Mouse (Mus musculus) MEL (cell line): ENCODE results near the gene Abca2. TPM values are rescaled to one million over a fixed set of nuclear protein-coding genes. Genes with fewer than 3 reads are reported as not detected.

Experiments
- DNase-seq: peaks from one replicate; pipeline ENCODE4 v3.0.0; 2011; ENCODE audit warnings: low read depth, low spot score
- H3K27ac ChIP-seq: 2 replicates; pipeline ENCODE4 v1.5.1; 2012; ENCODE audit warnings: low read depth, mild to moderate bottlenecking, control low read depth, low read length, moderate library complexity; ENCODE audit not compliant: control insufficient read depth
- H3K27me3 ChIP-seq, 2 experiments: fragments of 150-350 bp in 1 of 2; sonication (generic) in 1 of 2; 2 replicates each; pipeline ENCODE4 v1.6.1; 2012; ENCODE audit warnings: low read length in 2 of 2, mild to moderate bottlenecking in 2 of 2, improper control_type of control experiment in 1 of 2, moderate library complexity in 1 of 2; ENCODE audit not compliant: insufficient read depth in 2 of 2, control insufficient read depth in 1 of 2
- H3K36me3 ChIP-seq, 2 experiments: 2 replicates each; pipeline ENCODE4 v1.6.1; 2012 to 2014; ENCODE audit warnings: low read length in 2 of 2, improper control_type of control experiment in 1 of 2, inconsistent platforms in 1 of 2, mild to moderate bottlenecking in 1 of 2; ENCODE audit not compliant: insufficient read depth in 2 of 2, control insufficient read depth in 1 of 2
- H3K4me1 ChIP-seq, 2 experiments: fragments of 150-350 bp in 1 of 2; sonication (generic) in 1 of 2; 2 replicates each; pipeline ENCODE4 v1.6.1; 2012; ENCODE audit warnings: low read length in 2 of 2, improper control_type of control experiment in 1 of 2, mild to moderate bottlenecking in 1 of 2; ENCODE audit not compliant: insufficient read depth in 2 of 2, control insufficient read depth in 1 of 2
- H3K4me3 ChIP-seq, 2 experiments: fragments of 150-350 bp in 1 of 2; sonication (generic) in 1 of 2; 2 replicates each; pipeline ENCODE4 v1.5.1; 2012; ENCODE audit warnings: low read depth in 2 of 2, low read length in 2 of 2, mild to moderate bottlenecking in 2 of 2, moderate library complexity in 2 of 2, control low read depth in 1 of 2, improper control_type of control experiment in 1 of 2; ENCODE audit not compliant: control insufficient read depth in 1 of 2, insufficient read depth in 1 of 2
- H3K79me2 ChIP-seq: 2 replicates; pipeline ENCODE4 v1.6.1; 2012; ENCODE audit warnings: mild to moderate bottlenecking, low read length, moderate library complexity; ENCODE audit not compliant: control insufficient read depth, poor library complexity, insufficient read depth
- H3K9ac ChIP-seq: 2 replicates; pipeline ENCODE4 v1.6.1; 2012; ENCODE audit warnings: low read depth, mild to moderate bottlenecking, control low read depth, low read length, moderate library complexity; ENCODE audit not compliant: control insufficient read depth, poor library complexity, severe bottlenecking
- H3K9me3 ChIP-seq: fragments of 150-350 bp; sonication (generic); replicated peaks from 2 replicates; pipeline ENCODE4 v1.6.1; 2012; ENCODE audit warnings: mild to moderate bottlenecking, low read length, improper control_type of control experiment, moderate library complexity; ENCODE audit not compliant: insufficient read depth
- BHLHE40 ChIP-seq: IDR thresholded peaks from 2 replicates; pipeline ENCODE4 v1.6.1; 2012; ENCODE audit warnings: low read depth, mild to moderate bottlenecking, inconsistent platforms, low read length, improper control_type of control experiment, borderline replicate concordance
- CTCF ChIP-seq, 3 experiments: IDR thresholded peaks in 2 of 3; conservative IDR thresholded peaks in 1 of 3; 2 replicates each; pipeline ENCODE4 v1.5.1; 2011 to 2012; ENCODE audit warnings: low read length in 3 of 3, low read depth in 2 of 3, mild to moderate bottlenecking in 2 of 3, improper control_type of control experiment in 1 of 3, inconsistent platforms in 1 of 3, mixed read lengths in 1 of 3, moderate library complexity in 1 of 3; ENCODE audit not compliant: control insufficient read depth in 1 of 3, insufficient read depth in 1 of 3, poor library complexity in 1 of 3, severe bottlenecking in 1 of 3
- E2F4 ChIP-seq: IDR thresholded peaks from 2 replicates; pipeline ENCODE4 v1.6.1; 2011; ENCODE audit warnings: low read depth, low read length, improper control_type of control experiment, borderline replicate concordance
- EP300 ChIP-seq, 2 experiments: IDR thresholded peaks; 2 replicates each; pipeline ENCODE4 v1.6.1; 2011; ENCODE audit warnings: improper control_type of control experiment in 2 of 2, low read length in 2 of 2, low read depth in 1 of 2, mild to moderate bottlenecking in 1 of 2
- GABPA ChIP-seq: IDR thresholded peaks from 2 replicates; pipeline ENCODE4 v1.6.1; 2012; ENCODE audit warnings: low read depth, mild to moderate bottlenecking, inconsistent platforms, low read length, improper control_type of control experiment, moderate library complexity
- GATA1 ChIP-seq: IDR thresholded peaks from 2 replicates; pipeline ENCODE4 v1.6.1; 2011; ENCODE audit warnings: low read depth, low read length, improper control_type of control experiment
- KAT2A ChIP-seq: conservative IDR thresholded peaks from 2 replicates; pipeline ENCODE4 v1.6.1; 2012; ENCODE audit warnings: low read depth, low read length, improper control_type of control experiment, inconsistent platforms
- MYB ChIP-seq: IDR thresholded peaks from 2 replicates; pipeline ENCODE4 v1.6.1; 2011; ENCODE audit warnings: mild to moderate bottlenecking, low read depth, low read length, improper control_type of control experiment
- MYC ChIP-seq: IDR thresholded peaks from 2 replicates; pipeline ENCODE4 v1.6.1; 2011; ENCODE audit warnings: low read depth, mild to moderate bottlenecking, low read length, improper control_type of control experiment, moderate library complexity
- NRF1 ChIP-seq: IDR thresholded peaks from 2 replicates; pipeline ENCODE4 v1.6.1; 2014; ENCODE audit warnings: low read depth, mild to moderate bottlenecking, inconsistent platforms, low read length, improper control_type of control experiment, moderate library complexity; ENCODE audit not compliant: poor library complexity, insufficient read depth, severe bottlenecking
- POLR2A ChIP-seq, 2 experiments: IDR thresholded peaks; 2 replicates each; pipeline ENCODE4 v1.6.1; 2011 to 2012; ENCODE audit warnings: low read length in 2 of 2, mild to moderate bottlenecking in 2 of 2, control low read depth in 1 of 2, improper control_type of control experiment in 1 of 2, low read depth in 1 of 2, moderate library complexity in 1 of 2; ENCODE audit not compliant: control insufficient read depth in 1 of 2, insufficient read depth in 1 of 2, poor library complexity in 1 of 2
- POLR2AphosphoS5 ChIP-seq: IDR thresholded peaks from 2 replicates; pipeline ENCODE4 v1.6.1; 2012; ENCODE audit warnings: low read depth, borderline replicate concordance, mild to moderate bottlenecking, inconsistent platforms, low read length, moderate library complexity, mixed read lengths
- RCOR1 ChIP-seq: IDR thresholded peaks from 2 replicates; pipeline ENCODE4 v1.6.1; 2012; ENCODE audit warnings: low read depth, mild to moderate bottlenecking, inconsistent platforms, low read length, improper control_type of control experiment
- SIN3A ChIP-seq: IDR thresholded peaks from 2 replicates; pipeline ENCODE4 v1.6.1; 2012; ENCODE audit warnings: low read length, improper control_type of control experiment, inconsistent platforms
- USF1 ChIP-seq: IDR thresholded peaks from 2 replicates; pipeline ENCODE4 v1.6.1; 2014; ENCODE audit warnings: low read depth, mild to moderate bottlenecking, inconsistent platforms, low read length, improper control_type of control experiment, moderate library complexity
- ZKSCAN1 ChIP-seq: IDR thresholded peaks from 2 replicates; pipeline ENCODE4 v1.6.1; 2012; ENCODE audit warnings: low read depth, mild to moderate bottlenecking, inconsistent platforms, low read length, improper control_type of control experiment, moderate library complexity
- ZMIZ1 ChIP-seq: IDR thresholded peaks from 2 replicates; pipeline ENCODE4 v1.6.1; 2012; ENCODE audit warnings: low read depth, mild to moderate bottlenecking, inconsistent platforms, low read length, improper control_type of control experiment, moderate library complexity
- polyA plus RNA-seq, 2 experiments: library from polyadenylated mRNA; stranded (reverse) in 1 of 2; unstranded in 1 of 2; fragments of >175 nt in 1 of 2; fragments of >200 nt in 1 of 2; gene quantifications; 2 replicates each; pipeline versions ENCODE4 v1.2.1 to v1.2.4; 2012; ENCODE audit warnings: low replicate concordance in 2 of 2, low read depth in 1 of 2; ENCODE audit not compliant: insufficient read length in 2 of 2, insufficient read depth in 1 of 2, missing spikeins in 1 of 2
- total RNA-seq: library from RNA; depleted of rRNA; stranded (reverse); fragments of 300-350 nt; gene quantifications from 2 replicates; pipeline ENCODE4 v1.2.3, GENCODE M21; 2012

Gene Abca2
- total and polyA plus RNA-seq, 3 experiments = 10.4 to 42.2 TPM; not detected in 1

GRCm38 (mm10) chr2:25432326-25433098, 4.0 kb downstream of the Abca2 start:
- no peak for DNase-seq
- H3K27me3 ChIP-seq = no peaks in the 10 kb centered on the region
- TF ChIP-seq GATA1 (no peak), POLR2A (IDR thresholded peaks at IDR 0.05; ENCODE audit: control insufficient read depth in 1 of 2, insufficient read depth in 1 of 2, low read depth in 1 of 2, low read length in 2 of 2, poor library complexity in 1 of 2) (no peak), SIN3A (no peak)
- peaks cover 0 to 7% of the 10 kb centered on the region in 2 experiments; a peak in 2 of 4 replicates for H3K36me3 ChIP-seq
- peaks cover 2% of the 10 kb centered on the region; the same call in 1 of the 2 replicates for H3K79me2 ChIP-seq
- no peaks in the 10 kb centered on the region for H3K9me3 ChIP-seq
- no peak overlapping the region for H3K27ac ChIP-seq
- no peak overlapping the region for H3K4me3 ChIP-seq
- H3K9ac ChIP-seq = no peak overlapping the region
- peaks cover 3 to 13% of the 10 kb centered on the region in 2 experiments; a peak in 3 of 4 replicates for H3K4me1 ChIP-seq

- DNase-seq = no peak
- peaks cover 0 to 3% of the 10 kb centered on the region in 2 experiments; a peak in 2 of 4 replicates for H3K36me3 ChIP-seq
- no peaks in the 10 kb centered on the region for H3K27me3 ChIP-seq
- no peak overlapping the region for H3K9ac ChIP-seq
- H3K79me2 ChIP-seq = peaks cover 2% of the 10 kb centered on the region; the same call in 1 of the 2 replicates
- no peak overlapping the region for H3K4me3 ChIP-seq
- no peak for TF ChIP-seq CTCF (IDR thresholded peaks at IDR 0.05 in 2 of 3, conservative IDR thresholded peaks at IDR 0.05 in 1 of 3; ENCODE audit: control insufficient read depth in 1 of 3, insufficient read depth in 1 of 3, low read depth in 2 of 3, low read length in 3 of 3, poor library complexity in 1 of 3, severe bottlenecking in 1 of 3)
- no peak for TF ChIP-seq NRF1
- TF ChIP-seq POLR2A (IDR thresholded peaks at IDR 0.05; ENCODE audit: control insufficient read depth in 1 of 2, insufficient read depth in 1 of 2, low read depth in 1 of 2, low read length in 2 of 2, poor library complexity in 1 of 2) = no peak
- no peak for TF ChIP-seq ZKSCAN1
- TF ChIP-seq MYC = no peak
- TF ChIP-seq USF1 = no peak
- no peak for TF ChIP-seq MYB
- TF ChIP-seq GABPA = no peak
- no peak for TF ChIP-seq EP300 (IDR thresholded peaks at IDR 0.05; ENCODE audit: low read depth in 1 of 2, low read length in 2 of 2)
- no peak for TF ChIP-seq POLR2AphosphoS5
- no peak for TF ChIP-seq E2F4
- no peak for TF ChIP-seq ZMIZ1
- TF ChIP-seq BHLHE40 = no peak
- no peak for TF ChIP-seq RCOR1
- no peak for TF ChIP-seq KAT2A
- TF ChIP-seq, all 39 proteins: peak for 0
- Histone ChIP-seq H3K9me3 (no peaks in the 10 kb centered on the region), H3K27ac (no peak overlapping the region), H3K4me1 (peaks cover 1 to 7% of the 10 kb centered on the region in 2 experiments; a peak in 3 of 4 replicates)
Observed at GRCm38 (mm10) chr2:25433101-25433500, 4.6 kb downstream of the Abca2 start.
